Mouse (Mus musculus) megakaryocyte, adult 5-6 weeks (primary cell): ENCODE results near the gene Exosc9. TPM values are rescaled to one million over a fixed set of nuclear protein-coding genes. Genes with fewer than 3 reads are reported as not detected.

Experiments
- ATAC-seq: 2 replicates; pipeline ENCODE4 v1.8.0; 2016; ENCODE audit warnings: mild to moderate bottlenecking, inconsistent platforms; ENCODE audit not compliant: poor library complexity, severe bottlenecking
- total RNA-seq, 2 experiments: library from RNA; stranded (forward) in 1 of 2; stranded (reverse) in 1 of 2; fragments of 153-499, 151-499 nt in 1 of 2; fragments of 221-1000, 200-1000 nt in 1 of 2; gene quantifications; 2 replicates each; pipeline versions ENCODE4 v1.2.3 to v1.2.4; 2015 to 2017

The Exosc9 gene
- total RNA-seq (2015), result 48.9 and 57.0 TPM in 2 replicates
- 60.9 and 76.3 TPM in 2 replicates for total RNA-seq (2017)

DNA sequence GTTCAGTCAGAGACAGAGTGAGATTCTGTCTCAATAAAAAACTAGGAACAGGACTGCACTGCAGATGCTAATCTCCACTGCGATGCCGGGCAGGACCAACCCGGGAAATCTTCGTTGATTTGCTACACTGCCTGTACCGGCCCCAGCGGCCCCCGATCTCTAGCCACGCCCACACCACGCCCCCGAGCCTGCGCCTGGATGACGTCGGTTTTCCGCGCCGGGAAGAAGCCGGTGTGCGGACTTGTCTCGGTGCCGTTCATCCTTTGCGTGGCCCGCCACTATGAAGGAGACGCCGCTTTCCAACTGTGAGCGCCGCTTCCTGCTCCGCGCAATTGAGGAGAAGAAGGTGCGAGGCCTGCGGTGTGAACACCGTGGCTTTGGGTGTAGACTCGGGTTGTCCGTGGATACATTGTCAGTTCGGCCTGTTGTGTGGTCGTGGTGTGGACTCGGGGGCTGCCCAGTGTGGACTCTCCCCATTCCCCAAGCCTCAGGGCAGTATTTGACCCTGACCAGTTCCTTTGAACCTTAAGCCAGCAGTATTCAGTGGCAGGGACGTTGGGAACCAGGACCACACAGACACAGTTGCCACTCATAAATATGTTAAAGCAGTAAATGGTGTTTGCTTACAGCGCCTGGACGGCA is at the start of gene Exosc9:
Gene Exosc9, plus strand, starts transcription at position 201 of the 642 bp plus-strand sequence.
- peak; percentile 99 for ATAC-seq

DNA sequence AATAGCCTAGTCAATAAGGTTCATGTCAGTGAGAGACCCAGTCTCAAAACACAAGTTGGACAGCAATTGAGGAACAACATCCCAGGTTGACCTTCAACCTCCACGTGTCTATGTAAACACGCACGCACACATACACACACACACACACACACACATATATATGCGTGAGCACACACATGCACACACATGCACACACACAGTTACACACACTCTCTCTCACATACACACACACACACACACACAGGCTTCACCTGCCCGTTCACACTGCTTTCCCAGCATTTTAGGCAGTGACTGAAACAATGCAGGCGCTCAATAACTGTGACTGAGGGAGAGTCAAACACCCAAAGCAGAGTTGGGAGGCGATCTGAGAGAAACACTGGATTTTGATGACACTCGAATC is 47.1 kb upstream of the Exosc9 start:
- ATAC-seq, result no peak

DNA sequence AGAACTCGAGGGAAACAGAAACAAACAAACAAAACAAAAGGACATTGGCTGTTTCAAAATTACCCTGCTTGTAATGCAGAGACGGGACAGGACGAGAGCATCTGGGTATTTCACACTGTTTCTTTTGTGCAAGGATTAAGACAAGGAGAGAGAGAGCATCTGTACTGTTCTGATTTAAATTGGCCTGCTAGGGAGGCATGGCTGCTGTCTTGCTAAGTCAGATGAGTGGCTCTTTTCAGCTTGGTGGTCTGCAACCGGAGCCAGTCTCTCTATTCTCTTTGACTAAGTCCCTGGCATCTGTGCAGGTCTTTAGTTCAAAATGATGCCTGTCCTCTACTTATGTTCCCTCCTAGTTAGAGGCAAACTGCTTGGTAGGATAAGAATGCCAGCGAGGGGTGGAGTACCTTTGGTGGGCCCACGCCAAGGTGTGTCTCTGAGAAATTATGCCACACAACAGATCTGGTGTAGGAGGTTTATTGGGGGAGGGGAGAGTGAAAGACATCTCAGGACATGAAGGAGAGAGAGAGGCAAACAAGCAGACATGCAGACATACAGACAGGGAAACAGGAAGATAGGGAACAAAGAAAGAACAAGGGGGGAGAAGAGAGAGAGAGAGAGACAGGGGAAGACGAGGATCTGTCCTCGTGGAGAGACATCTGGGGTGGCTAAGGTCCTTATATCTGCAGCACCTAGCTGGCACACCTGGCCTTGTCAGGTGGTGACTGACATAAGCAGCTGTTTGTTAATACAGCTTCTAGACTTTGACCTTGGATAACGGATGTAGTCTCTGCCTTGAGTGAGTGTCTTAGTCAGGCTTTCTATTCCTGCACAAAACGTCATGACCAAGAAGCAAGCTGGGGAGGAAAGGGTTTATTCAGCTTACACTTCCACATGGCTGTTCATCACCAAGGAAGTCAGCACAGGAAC is 46.3 kb upstream of the Exosc9 start:
- ATAC-seq, result no peak

DNA sequence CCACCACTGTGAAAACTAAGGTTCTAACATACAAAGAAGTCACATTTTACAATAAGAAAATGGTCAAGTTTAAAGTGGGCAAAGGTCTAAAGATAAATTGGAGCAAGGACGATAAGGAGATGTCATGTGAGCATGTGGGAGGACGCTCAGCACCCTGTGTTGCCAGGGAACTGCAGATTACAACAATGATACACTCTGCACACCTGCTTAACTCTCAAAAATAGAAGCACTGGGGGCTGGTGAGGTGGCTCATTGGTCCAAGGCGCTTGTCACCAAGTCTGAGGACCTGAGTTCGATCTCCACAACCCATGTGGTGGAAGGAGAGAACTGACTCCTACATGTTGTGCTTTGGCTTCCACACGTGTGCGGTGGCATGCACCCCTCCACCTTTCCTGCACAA is 40.9 kb upstream of the Exosc9 start:
- no peak for ATAC-seq

DNA sequence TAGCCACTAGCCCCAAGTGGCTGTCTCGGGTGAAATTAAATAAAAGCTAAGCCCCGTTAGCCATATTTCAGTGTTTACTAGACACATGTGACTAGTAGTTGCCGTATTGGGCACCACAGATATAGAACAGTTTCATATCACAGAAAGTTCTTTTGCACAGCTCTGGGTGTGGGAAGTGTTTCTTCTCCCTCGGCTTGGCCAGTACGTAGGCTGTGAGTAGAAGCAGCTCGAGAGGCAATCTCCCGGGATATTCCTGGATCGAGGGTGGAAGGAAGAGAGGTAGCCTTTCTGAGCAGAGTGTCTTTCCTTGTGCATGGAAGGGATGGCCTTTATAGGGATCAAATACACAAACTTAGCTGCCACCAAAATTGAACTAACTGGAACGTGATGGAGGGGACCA is 36.2 kb upstream of the Exosc9 start:
- no peak for ATAC-seq

DNA sequence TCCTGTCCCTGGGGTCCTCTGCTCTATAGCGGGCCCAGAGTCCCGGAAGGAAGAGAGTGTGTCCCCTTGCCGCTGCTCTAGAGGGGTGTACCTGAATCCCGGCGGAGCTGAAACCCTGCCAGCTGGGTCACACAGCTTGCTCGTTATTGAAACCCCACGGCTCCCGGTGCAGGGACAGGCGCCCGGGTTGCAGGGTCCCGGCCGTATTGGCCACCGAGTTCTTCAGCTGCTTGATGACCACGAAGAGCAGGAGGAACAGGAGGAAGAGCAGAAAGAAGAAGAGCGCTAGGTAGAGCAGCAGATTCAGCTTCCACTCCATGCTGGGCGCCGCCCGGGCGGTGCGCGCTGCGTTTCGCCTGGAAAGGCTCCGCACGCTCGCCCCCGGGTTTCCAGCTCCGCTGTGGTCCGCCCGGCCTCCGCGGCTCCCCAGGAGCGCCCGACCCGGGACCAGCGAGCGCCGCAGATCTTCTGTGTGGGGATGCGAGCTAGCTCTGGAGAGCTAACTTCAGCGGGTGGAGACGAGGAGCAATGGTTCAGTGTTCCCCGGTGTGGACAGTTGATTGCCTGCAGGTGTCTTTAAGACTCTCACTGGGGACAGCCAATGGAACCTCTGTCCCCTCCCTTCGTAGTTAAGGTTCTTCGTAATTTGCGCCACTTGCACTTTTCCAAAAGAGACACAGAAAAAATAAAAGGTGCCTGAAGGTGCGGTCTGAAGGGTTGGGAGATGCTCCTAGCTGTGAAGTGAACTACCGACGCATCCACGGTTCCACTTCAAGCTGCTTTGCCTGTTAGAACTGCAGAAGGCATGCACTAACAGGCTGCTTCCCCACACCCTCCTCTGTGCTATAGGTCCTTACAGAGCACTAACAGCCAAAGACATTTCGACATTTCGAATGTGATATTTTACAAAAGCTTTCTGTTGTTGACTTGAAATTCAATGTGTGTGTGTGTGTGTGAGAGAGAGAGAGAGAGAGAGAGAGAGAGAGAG is 31.0 kb upstream of the Exosc9 start, which contains the start of gene Gm11549:
Gene Gm11549, minus strand, starts transcription at position 741 of the 988 bp plus-strand sequence.
- ATAC-seq, result no peak

DNA sequence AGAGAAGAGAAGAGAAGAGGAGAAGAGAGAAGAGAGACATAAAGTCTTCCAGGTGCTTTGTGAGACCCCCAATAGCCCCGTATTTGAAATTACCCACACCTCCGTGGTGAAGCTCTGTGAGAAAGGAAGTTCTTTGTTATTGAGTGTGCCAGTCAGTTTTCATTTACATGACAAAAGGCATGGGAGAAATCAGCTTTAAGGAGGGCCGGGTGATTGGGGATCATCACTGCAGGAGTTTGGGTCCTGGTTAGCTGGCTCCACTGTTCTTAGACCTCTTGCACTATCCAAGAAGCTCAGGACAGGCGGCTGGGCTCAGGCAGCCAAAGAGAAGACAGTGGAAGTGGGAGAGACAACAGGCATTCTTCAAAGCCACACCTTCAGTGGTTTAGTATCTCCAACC is 30.3 kb upstream of the Exosc9 start:
- ATAC-seq, result no peak

DNA sequence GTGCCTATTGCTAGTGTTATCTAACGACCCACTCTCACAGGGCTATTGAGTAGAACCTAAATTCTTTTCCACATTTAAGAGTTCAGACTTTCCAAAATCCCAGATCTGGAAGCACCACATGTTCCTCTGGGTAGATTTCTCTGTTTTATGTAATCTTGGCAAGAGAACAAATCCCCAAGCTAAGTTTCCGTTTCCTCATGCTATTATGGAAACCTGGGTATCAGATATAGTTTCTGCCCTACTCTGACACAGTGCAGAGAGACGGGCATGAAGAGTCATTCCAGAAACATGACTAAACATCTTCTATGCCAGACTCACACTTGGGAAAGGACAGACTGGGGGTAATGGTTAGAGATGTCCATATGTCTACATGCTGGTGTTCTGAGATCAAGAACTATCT is 27.9 kb upstream of the Exosc9 start:
- ATAC-seq, result no peak

DNA sequence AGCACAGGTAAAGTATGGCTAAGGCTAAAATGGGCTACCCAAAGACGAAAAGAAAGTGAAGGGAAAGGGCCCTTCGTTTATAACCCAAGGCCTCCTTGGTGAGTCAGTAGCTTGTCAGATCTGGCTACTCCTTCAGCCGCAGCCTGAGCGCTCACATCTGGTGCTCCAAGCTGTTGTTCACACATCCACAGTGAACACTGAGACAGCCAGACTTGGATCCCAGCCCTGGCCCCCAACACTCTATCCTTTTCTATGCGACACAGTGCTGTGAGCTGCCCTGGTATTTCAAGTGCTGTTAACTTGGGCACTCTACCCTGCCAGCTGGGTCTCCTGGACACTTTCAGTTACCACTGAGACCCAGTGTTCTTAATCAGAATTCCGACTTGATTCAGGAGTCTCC is 22.1 kb upstream of the Exosc9 start:
- ATAC-seq, result no peak

DNA sequence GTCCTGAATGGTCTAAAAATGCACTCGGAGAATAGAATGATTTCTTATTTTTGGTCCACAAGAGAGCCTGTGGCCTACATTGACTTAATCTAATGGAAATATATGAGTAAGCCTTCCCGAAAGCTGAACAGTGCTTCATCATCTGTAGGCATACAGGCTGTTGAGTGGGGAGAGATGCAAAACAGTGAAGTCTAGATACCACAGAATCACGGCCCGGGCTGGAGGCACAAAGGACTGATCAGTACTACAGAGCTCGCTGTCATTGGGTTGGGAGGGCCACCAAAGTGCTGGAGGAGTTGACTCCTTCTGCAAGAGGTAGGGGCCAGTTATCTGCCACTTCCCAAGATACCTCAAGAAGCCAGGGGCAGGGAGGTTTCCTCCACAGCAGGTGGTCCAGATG is 21.6 kb upstream of the Exosc9 start:
- no peak for ATAC-seq

DNA sequence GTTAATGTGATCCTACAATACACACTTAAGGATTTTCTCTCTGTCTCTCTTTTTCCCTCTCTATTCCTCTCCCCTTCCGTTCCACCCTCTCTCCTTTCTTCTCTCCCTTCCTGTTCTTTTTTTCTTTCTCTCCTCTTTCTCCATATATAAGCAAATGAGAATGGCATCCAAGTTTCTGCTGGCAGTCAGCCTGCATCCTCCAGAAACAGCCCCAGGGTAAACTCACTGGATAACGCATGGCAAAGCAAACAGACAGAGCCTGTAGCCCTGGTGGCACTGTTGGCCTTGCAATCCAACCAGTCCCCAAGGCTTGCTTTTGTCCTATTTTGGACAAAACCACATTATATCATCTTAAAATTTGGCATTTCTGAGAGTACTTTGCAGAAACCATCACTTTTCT is 21.2 kb upstream of the Exosc9 start:
- ATAC-seq, result no peak

DNA sequence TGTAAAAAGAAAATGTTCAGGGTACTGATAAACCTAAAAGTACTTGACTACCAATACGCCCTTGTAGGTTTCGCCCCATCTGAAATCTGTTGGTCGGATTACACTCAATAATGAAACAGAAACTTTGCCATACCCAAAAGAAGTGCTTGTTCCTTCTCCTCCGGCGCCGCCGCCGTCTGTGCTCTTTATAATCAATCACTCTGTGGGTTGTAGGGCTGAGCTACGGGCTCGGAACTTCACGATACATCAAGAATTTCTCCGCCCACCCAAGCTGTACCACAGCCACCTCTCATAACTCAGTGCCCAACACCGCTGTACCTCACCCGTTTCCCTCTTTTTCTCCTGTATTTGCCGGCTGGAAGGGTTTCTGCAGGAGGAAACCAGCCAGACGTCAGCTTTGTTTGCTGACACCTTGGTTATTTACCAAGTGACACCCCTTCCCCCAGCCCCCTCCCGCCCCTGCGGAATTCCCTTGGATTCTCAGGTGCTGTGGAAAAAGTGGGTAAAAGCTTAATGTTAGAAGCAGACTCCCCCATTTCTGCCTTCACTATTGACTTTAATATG is 20.3 kb upstream of the Exosc9 start:
- peak; percentile 56 for ATAC-seq

DNA sequence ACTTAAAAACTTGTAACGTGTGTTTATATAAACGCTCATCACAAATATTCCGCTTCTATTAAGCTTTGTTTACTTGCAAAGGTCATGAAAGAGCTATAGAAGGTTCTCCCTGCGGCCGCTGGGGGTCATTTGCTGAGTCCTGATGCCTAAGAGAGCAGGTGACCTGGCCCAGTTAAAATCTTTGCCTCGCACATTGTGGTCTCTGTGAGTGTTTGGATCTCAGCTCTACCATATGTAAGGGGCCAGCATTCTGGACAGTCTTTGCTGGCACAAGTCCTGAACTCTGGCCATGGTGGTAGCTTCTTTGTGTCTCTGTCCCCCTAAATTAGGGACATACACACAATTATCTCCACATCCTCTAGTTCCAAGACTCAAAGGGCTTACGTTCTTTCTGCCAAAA is 19.7 kb upstream of the Exosc9 start:
- ATAC-seq, result no peak

DNA sequence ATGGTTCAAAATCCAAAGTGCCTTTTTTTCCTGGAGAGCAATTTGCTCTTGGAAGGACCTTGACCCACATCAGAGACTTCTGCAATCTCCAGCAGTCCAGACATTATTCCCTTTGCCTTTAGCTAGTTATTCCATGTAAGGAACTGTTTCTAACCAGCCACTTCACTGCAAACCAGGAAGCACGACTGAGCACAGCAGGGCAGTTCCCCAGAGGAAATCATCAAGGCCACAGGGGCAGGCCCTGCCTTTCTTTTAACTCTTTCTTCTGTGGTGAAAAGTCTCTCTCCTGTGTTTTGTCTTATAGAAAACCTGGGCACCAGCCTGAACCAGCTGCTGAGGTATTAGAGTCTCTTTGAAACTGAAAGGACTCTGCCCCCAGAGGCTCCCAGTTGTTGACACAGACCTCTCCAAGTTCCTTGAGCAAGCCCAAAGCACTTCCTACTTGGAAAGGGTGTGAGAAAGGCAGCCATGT is 19.2 kb upstream of the Exosc9 start:
- ATAC-seq, result peak; percentile 54

DNA sequence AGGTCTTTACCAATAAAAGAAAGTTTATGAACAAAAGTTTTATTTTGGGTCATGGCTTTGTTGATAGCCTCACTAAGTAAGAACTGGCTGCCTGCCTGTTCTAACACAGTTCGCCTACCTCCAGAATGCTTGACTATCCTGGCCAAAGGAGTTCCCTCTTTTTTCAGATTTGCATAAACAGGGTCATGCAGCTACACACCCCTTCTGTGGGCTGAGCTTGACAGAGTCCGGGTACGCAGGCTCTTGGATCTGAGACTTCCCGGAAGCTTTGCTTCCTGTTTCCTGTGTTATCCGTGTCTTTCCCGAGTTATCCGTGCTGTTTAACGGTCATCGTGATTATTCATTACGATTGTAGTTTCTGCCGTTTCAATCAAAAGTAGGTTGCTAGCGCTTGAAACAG is 16.4 kb upstream of the Exosc9 start:
- no peak for ATAC-seq

DNA sequence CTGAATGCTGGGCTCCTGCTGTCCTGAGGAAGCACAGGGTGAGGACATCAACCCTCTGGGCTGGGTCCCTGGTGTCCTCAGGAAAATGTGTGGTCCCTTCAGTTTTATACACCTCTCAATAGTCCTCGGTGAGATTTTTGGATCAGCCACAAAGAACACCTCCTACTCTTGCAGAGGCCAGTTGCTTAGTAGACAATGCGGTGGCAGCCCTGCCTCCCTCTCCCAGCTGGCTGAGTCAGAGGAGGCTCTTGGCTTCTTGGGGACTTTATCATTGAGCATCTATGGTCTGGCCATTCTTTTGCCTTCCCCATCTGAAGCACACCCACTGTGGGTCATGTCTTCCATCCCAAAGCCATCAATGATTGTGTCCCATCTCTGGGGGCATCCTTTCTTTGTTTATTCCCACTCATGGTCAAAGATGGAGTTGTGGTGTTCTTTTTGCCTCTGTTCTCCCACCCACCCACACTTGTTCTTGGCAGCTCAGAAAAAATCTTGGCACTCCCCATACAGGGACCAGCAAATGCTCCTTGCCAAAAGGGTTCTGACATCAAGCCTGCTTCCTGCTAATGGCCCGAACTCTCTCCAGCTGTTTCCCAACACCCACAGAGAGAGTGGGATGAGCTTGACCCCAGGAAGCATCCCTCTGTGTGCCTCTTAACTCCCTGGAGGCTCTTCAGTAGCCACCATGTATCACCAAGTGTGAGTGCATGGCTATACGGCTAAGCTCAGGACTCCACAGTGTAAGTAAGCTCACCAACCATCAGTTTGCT is 14.5 kb upstream of the Exosc9 start:
- no peak for ATAC-seq

DNA sequence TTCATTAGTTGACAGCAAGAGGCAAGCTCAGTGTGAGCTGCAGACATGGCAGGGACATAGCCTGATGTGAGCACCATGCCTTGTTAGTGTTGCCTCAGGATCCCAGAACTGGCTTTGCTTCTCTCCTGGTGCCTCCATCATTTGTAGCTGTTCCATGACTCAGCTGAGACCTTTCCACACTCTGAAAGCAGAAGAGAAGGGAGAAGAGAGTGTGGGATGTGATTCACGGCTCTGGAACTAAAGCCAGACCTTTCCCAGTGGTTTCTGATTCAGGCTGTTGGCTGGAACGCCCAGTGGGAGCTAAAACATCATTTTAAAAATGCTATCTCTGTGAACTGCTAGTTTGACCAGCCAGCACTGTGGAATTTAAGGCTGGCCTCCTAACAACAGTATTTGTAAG is 11.7 kb upstream of the Exosc9 start:
- ATAC-seq, result no peak

DNA sequence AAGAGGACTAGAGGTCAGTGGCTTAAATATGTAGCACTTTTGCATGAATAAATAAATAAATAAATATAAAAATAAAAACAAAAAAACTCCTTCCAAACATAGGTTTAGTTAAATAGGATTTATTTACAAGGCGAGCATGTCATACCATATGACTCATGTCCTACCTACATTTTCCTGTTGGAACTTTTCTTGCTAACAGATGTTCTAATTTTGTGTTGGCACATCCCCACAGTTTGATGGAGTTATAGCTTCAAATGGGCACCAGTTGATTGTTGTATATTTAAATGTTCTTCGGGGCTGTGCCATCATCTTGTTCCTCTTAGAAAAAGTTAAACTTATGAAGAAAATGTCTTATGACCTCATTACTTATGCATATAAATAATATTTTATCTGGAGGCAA is 11.0 kb upstream of the Exosc9 start:
- ATAC-seq, result no peak

DNA sequence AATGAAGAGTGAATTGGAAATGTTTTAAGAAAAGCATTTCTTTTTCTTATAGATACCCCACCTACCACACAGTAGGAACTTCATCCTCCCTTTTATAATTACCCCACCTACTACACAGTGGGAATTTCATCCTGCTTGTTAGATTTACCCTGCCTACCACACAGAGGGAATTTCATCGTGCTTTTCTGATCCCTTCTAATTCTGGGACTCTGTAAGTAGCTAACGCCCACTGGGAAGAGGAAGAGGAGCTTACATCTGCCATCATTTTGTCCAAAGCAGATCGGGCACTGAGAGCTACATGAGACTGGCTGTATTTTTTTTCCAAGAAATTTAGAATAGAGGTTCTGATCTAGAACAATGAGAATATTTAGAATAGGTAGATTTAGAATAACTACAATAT is 7.4 kb upstream of the Exosc9 start:
- ATAC-seq, result no peak

DNA sequence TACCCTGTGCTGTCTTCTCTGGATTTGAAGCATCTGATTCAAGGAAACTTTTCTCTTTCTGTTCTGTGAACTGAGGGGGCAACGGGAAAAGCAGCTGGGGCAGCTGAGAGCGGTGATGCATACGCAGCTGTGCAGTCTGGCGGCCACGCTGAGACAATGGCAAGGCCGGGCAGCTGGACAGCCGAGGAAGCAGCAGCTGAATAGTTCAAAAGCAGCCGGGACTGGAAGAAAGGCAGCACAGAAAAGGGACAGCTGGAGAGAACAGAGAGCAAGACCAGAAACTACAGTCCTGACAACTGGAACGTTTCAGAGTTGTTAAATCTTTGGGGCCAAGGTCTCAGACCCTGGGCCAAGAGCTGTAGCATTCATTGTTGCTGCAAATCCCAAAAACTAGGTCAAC is 1.1 kb upstream of the Exosc9 start:
- ATAC-seq, result no peak
